Mouse (Mus musculus) embryonic facial prominence, embryonic 14.5 days (tissue): ENCODE measurements at regions not wholly inside any gene's neighbourhood (a gene's known extent, or its start where the extent isn't known, plus 50 kb on each side); places are given as distances from the start of the nearest gene placed in this dataset.

Source experiments
- ATAC-seq: fragments of 200-750 bp; cut with Nextera tagmentation; 2 replicates; pipeline ENCODE4 v1.8.0; 2017; ENCODE audit warnings: low read depth, moderate number of reproducible peaks, moderate TSS enrichment
- DNase-seq: peaks from one replicate; pipeline ENCODE4 v3.0.0-alpha.2; 2015; ENCODE audit warnings: low spot score
- H3K27ac ChIP-seq: fragments of 300-500 bp; sonication (generic); replicated peaks from 2 replicates; pipeline ENCODE4 v1.5.1; 2014; ENCODE audit warnings: low read depth, mild to moderate bottlenecking, low read length, moderate library complexity
- H3K27me3 ChIP-seq: fragments of 300-500 bp; sonication (generic); replicated peaks from 2 replicates; pipeline ENCODE4 v1.6.1; 2014; ENCODE audit warnings: low read length; ENCODE audit not compliant: control insufficient read depth, insufficient read depth
- H3K36me3 ChIP-seq: fragments of 300-500 bp; sonication (generic); 2 replicates; pipeline ENCODE4 v1.6.1; 2014; ENCODE audit warnings: low read length, mixed read lengths; ENCODE audit not compliant: control insufficient read depth, insufficient read depth
- H3K4me1 ChIP-seq: fragments of 300-500 bp; sonication (generic); 2 replicates; pipeline ENCODE4 v1.6.1; 2014; ENCODE audit warnings: antibody characterized with exemption, low read length; ENCODE audit not compliant: control insufficient read depth, insufficient read depth
- H3K4me2 ChIP-seq: fragments of 300-500 bp; sonication (generic); 2 replicates; pipeline ENCODE4 v1.6.1; 2014; ENCODE audit warnings: low read depth, mild to moderate bottlenecking, low read length, moderate library complexity, mixed read lengths
- H3K4me3 ChIP-seq: fragments of 300-500 bp; sonication (generic); 2 replicates; pipeline ENCODE4 v1.5.1; 2014; ENCODE audit warnings: low read depth, mild to moderate bottlenecking, low read length
- H3K9ac ChIP-seq: fragments of 300-500 bp; sonication (generic); 2 replicates; pipeline ENCODE4 v1.6.1; 2014; ENCODE audit warnings: low read depth, mild to moderate bottlenecking, low read length, moderate library complexity, mixed read lengths
- H3K9me3 ChIP-seq: fragments of 300-500 bp; sonication (generic); 2 replicates; pipeline ENCODE4 v1.6.1; 2016; ENCODE audit warnings: low read length; ENCODE audit not compliant: control insufficient read depth
- WGBS: fragments of 180-500 bp; shearing (Covaris S2); extraction: QIAGEN DNeasy Blood & Tissue Kit; methylation state at CpG from one replicate; pipeline ENCODE4 v1.1.7; 2014; 5-methylcytosine and 5-hydroxymethylcytosine counted together

GRCm38 (mm10) chr14:123065566-123065965, 81.7 kb upstream of the Tmtc4 start:
- H3K4me2 ChIP-seq: no peak overlapping the region
- H3K4me1 ChIP-seq: 0 out of 2 replicates have a peak, but pooled peaks cover 7% of the 10 kb centered on the region
- no peaks in the 10 kb centered on the region for H3K9me3 ChIP-seq
- no peak overlapping the region for H3K4me3 ChIP-seq
- H3K27ac ChIP-seq: no peak overlapping the region
- no peaks in the 10 kb centered on the region for H3K27me3 ChIP-seq
- no peaks in the 10 kb centered on the region for H3K36me3 ChIP-seq
- 44% methylated on average over 8 of the region's 8 CpGs for WGBS
- no peak overlapping the region for H3K9ac ChIP-seq
- ATAC-seq (0 out of 2 replicates have a peak, but pooled peaks have one; percentile 37), DNase-seq (peak; percentile 62)

GRCm38 (mm10) chr14:123065136-123065535, 81.3 kb upstream of the Tmtc4 start:
- Histone ChIP-seq H3K4me2 (no peak overlapping the region), H3K27me3 (no peaks in the 10 kb centered on the region), H3K4me3 (no peak overlapping the region), H3K9ac (no peak overlapping the region), H3K4me1 (0 out of 2 replicates have a peak, but pooled peaks cover 7% of the 10 kb centered on the region), H3K27ac (no peak overlapping the region), H3K36me3 (no peaks in the 10 kb centered on the region), H3K9me3 (no peaks in the 10 kb centered on the region)
- 37% methylated on average over 6 of the region's 6 CpGs for WGBS
- peak; percentile 45 for DNase-seq
- peak; percentile 68; the same call in 1 of the 2 replicates for ATAC-seq

- Histone ChIP-seq H3K27me3 (no peaks in the 10 kb centered on the region), H3K9ac (no peak overlapping the region), H3K4me1 (0 out of 2 replicates have a peak, but pooled peaks cover 7% of the 10 kb centered on the region), H3K9me3 (no peaks in the 10 kb centered on the region), H3K27ac (peak overlapping the region; percentile 19; the same call in 1 of the 2 replicates), H3K4me2 (no peak overlapping the region), H3K36me3 (no peaks in the 10 kb centered on the region), H3K4me3 (no peak overlapping the region)
- peak; percentile 79 for DNase-seq
- WGBS: 20% methylated on average over 1 of the region's 1 CpGs
- ATAC-seq: peak; percentile 72
Observed at GRCm38 (mm10) chr14:123062908-123063307, 79.1 kb upstream of the Tmtc4 start.

- Histone ChIP-seq H3K4me3 (no peak overlapping the region), H3K27ac (no peak overlapping the region), H3K9ac (no peak overlapping the region), H3K27me3 (no peaks in the 10 kb centered on the region), H3K4me1 (no peaks in the 10 kb centered on the region), H3K9me3 (no peaks in the 10 kb centered on the region), H3K36me3 (no peaks in the 10 kb centered on the region), H3K4me2 (no peak overlapping the region)
- ATAC-seq (no peak), DNase-seq (no peak)
- WGBS: 65% methylated on average over 4 of the region's 4 CpGs
Observed at GRCm38 (mm10) chr14:123056976-123057375, 73.1 kb upstream of the Tmtc4 start.

- 0 out of 2 replicates have a peak, but pooled peaks have one; percentile 37 for ATAC-seq
- no peak overlapping the region for H3K4me3 ChIP-seq
- H3K9me3 ChIP-seq: no peaks in the 10 kb centered on the region
Observed at GRCm38 (mm10) chr14:123048451-123048850, 64.6 kb upstream of the Tmtc4 start.

GRCm38 (mm10) chr14:123040046-123040445, 56.2 kb upstream of the Tmtc4 start:
- Histone ChIP-seq H3K9ac (no peak overlapping the region), H3K4me2 (no peak overlapping the region), H3K27me3 (no peaks in the 10 kb centered on the region), H3K9me3 (no peaks in the 10 kb centered on the region), H3K4me3 (no peak overlapping the region), H3K4me1 (no peaks in the 10 kb centered on the region), H3K36me3 (no peaks in the 10 kb centered on the region), H3K27ac (no peak overlapping the region)
- DNase-seq (no peak), ATAC-seq (no peak)

More at GRCm38 (mm10) chr14:123048451-123048850, 64.6 kb upstream of the Tmtc4 start:
- no peak overlapping the region for H3K4me2 ChIP-seq
- DNase-seq: peak; percentile 20
- H3K27me3 ChIP-seq: no peaks in the 10 kb centered on the region
- no peak overlapping the region for H3K27ac ChIP-seq
- H3K36me3 ChIP-seq: no peaks in the 10 kb centered on the region
- H3K9ac ChIP-seq: no peak overlapping the region
- no peaks in the 10 kb centered on the region for H3K4me1 ChIP-seq

GRCm38 (mm10) chr14:123037444-123037843, 53.6 kb upstream of the Tmtc4 start:
- H3K9me3 ChIP-seq: no peaks in the 10 kb centered on the region
- H3K27me3 ChIP-seq: no peaks in the 10 kb centered on the region
- H3K4me1 ChIP-seq: no peaks in the 10 kb centered on the region
- H3K36me3 ChIP-seq: no peaks in the 10 kb centered on the region
- no peak overlapping the region for H3K9ac ChIP-seq
- 42% methylated on average over 2 of the region's 2 CpGs for WGBS
- no peak overlapping the region for H3K27ac ChIP-seq
- H3K4me3 ChIP-seq: no peak overlapping the region
- no peak overlapping the region for H3K4me2 ChIP-seq
- ATAC-seq (no peak), DNase-seq (no peak)
